Mouse (Mus musculus) ovary, adult 18-20 months (tissue): Measurements from ENCODE around the gene Asic4.

Experiments used
- DNase-seq: peaks from one replicate; pipeline ENCODE4 v3.0.0; 2022; ENCODE audit warnings: low spot score, mixed read lengths

The Asic4 gene

DNA sequence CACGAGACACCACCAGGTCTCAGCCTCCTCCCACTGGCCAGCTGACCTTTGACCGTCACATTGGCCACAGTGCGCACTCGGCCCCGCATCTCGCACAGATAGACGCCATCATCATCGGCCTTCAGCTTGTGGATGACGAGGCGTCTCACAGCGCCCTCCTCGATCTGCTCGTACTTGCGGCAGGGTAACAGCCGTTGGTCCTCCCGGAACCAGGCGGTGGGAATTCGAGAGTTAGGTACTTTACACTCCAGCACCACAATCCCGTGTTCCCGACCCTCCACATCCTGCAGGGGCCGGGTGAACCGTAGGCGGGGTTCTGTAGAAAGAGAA, 53.4 kb downstream of the Asic4 start:
- DNase-seq, result no peak

DNA sequence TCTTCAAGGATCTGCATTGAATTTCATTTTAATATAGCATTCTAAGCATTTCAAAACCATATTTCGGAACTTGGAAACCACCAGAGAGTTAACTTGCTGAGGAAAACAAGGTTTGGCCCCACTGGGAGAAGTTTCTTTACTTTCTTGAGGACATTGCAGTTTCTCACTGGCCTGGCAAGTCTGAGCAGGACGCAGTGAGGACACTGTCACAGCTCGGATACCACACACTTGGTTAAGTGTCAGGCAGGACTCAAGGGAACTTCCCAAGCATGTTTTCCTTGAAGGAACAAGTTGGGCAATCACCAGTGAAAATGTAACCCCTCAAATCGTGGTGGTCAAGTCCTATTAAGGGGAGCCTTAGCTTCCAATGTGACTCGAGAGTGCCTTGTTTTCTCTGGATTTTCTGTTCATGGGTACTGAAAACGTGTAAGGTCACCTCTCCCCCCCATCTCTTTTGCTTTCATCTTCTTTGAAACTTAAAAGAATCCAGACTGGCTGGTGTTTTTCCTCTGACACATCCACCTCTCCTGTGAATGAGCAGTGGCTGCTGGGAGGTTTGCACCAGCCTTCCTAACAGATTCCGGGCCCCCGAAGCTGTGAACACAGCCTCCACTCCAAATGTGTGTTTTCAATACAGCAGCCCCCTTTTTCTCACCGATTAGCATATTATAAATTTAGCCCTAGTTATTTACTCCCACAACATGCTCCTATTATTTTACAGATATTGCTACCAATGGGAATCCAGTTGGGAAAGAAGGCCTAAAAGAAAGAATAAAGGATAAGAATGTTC, 54.2 kb downstream of the Asic4 start:
- no peak for DNase-seq

DNA sequence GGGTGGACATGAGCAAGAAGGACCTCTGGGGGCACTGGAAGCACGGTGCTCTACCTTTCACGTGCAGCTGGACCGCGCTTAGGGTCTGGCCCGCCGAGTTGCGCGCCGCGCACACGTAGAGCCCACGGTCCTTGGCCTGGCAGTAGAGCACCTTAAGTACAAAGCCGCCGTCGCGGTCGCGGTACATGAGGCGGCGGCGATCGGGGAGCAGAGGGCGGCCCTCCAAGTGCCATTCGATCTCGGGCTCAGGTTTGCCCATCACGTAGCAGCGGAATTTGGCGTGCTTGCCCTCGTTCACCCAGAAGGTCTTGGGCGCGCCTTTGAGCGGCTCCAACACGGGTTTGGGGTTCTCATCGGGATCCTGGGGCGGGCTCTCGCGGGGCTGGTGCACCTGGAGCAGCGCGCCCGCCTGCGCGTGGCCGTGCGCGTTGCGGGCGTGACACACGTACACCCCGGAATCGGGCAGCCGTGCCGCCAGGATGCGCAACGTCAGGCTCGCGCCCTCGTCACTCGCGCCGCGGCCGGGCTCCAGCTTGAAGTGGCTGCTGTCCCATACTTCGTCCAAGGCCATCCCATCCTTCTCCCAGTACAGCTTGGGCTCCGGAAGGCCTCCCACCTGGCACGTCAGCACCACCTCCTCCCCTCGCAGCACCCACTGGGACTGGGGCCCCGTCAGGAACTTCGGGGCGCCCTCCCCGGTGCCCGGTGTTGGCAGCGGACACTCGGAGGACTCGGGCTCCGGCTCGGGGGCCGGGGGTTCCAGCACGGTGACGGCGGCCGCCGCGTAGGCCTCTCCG, 55.1 kb downstream of the Asic4 start:
- peak; percentile 60 for DNase-seq

DNA sequence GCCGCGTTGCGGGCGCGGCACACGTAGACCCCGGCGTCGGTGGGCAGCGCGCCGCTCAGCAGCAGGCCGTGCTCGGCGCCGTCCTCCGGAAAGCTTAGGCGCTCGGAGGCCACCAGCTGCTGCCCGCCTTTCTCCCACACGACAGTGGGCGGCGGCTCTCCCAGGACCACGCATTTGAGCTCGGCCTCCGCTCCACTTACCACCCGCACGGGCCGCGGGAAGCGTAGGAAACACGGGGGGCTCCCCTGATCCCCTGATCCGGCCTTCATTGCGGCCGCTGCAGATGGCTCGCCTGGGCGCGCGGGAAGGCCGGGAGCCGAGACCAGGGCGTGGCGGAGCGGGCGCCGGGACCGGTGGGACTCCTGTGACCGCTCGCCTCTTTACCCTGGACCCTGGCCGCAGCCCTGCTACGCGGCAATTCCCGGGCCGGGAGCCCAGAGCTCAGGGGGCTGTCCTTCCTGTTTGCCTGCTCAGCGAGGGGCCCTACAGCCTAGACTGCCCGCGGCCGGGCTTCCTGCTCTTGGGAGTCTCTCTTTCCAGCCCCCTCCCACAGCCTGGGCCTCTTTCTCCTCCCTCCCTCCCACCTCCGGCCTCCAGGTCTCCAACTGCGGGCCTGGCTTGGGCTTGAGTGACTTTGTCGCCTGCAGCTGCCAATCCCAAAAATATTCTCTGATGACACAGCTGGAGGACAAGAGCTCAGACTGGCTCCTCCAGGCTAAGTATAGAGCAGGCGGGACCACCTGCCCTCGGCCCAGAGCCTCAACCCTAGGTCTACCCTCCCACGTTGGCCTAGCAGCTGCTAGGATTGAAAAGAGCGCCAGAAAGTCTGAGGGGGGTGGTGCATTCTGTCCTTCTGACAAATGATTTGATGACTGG, 56.0 kb downstream of the Asic4 start, which contains the start of gene Obsl1:
Gene Obsl1, minus strand, starts transcription at position 497 of the 876 bp plus-strand sequence.
- peak; percentile 78 for DNase-seq

DNA sequence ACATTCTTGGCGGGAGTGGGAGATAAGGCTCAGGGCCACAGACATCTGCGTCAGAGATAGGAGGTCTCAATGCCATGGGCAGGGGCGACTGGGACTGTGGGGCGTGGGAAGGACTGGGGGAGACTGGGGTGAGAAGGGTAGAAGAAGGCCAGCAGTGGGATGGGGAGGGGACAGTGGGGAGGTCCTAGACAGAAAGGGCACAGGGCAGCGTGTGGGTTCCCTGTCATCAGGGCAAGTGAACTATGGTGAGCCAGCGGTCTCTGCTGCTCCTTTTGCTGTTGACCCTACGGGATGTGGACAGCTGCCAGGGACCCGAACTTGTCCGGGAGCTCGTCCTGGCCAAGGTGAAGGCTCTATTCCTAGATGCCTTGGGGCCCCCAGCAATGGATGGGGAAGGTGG, 56.8 kb downstream of the Asic4 start, which contains the start of gene Inha:
Gene Inha, plus strand, starts transcription at position 72 of the 400 bp plus-strand sequence.
- DNase-seq, result peak; percentile 90

DNA sequence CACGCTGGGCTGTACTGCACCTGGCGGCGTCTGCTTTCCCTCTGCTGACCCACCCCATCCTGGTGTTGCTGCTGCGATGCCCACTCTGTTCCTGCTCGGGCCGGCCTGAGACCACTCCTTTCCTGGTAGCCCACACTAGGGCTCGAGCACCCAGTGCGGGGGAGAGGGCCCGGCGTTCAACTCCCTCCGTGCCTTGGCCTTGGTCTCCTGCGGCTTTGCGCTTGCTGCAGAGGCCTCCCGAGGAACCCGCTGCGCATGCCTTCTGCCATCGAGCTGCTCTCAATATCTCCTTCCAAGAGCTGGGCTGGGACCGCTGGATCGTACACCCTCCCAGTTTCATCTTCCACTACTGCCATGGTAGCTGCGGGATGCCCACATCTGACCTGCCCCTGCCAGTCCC, 59.4 kb downstream of the Asic4 start:
- DNase-seq, result peak; percentile 67

DNA sequence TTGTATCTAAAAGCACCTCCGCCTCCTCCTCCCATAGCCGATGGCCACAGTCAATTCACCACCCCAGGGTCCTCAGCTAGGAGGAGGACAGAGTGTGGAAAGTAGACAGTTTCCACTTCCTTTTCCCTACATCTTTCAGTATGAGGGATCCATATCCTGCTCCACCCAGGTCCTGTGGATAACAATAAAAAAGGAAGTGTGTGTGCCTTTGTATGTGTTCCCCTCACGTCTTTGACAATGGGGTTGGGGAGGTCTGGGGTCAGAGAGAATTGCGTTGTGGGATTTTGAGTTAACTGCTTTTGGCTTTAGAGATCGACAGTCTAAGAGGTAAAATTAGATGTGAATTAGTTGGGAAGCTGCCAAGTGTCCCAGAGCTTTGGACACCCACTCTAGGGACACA, 59.9 kb downstream of the Asic4 start:
- no peak for DNase-seq

DNA sequence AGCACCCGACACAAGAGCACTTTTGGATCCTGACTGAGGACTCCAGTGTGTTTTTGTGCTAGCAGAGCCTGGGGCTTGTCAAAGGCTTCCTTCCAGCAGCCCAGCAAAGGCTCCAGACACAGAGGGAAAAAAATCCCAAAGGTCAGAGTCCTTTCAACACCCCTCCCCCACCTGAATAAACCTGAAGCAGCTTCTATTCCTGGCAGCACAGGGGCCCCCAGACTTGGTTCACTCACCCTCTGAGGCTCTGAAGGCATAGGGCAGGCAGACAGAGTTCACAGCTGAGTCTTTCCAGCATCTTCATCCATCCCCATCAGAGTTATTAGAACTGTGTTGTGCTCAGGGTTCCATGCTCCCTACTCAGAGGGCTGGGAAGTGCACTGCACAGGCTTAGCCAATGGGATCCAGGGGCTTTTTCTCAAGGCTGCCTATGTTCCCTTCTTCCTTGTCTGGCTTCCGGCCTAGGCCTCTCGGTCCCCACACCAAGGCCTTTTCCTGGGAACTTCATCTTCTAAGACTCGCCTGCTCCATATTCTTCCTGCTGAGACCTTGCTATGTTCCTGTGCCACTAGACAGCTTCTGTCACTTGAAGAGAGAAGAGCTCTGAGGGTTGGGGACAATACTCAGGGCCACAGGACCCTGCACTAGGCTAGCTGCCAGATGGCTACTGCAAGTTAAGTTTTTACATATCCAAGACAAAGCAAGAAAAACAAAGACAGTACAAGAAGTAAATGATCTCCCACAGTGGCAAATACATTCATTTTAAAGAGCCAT, 61.4 kb downstream of the Asic4 start:
- DNase-seq, result no peak

DNA sequence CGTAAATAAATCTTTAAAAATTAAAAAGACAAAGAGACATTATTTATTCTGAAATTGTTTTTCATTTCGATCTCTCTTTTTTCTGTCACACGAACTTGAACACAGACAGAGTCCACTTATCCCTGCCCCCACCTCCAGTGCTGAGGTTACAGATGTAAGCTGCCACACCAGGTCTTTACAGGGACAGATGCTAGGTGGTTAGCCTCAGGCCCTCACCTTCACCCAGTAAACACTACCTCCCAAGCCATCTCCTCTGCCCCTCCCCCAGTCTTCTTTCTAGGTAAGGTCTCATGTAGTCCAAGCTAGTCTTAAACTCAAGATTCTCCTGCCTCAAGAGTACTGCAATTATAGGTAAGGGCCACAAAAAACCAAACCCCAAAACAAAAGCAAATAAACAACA, 62.3 kb downstream of the Asic4 start:
- no peak for DNase-seq

DNA sequence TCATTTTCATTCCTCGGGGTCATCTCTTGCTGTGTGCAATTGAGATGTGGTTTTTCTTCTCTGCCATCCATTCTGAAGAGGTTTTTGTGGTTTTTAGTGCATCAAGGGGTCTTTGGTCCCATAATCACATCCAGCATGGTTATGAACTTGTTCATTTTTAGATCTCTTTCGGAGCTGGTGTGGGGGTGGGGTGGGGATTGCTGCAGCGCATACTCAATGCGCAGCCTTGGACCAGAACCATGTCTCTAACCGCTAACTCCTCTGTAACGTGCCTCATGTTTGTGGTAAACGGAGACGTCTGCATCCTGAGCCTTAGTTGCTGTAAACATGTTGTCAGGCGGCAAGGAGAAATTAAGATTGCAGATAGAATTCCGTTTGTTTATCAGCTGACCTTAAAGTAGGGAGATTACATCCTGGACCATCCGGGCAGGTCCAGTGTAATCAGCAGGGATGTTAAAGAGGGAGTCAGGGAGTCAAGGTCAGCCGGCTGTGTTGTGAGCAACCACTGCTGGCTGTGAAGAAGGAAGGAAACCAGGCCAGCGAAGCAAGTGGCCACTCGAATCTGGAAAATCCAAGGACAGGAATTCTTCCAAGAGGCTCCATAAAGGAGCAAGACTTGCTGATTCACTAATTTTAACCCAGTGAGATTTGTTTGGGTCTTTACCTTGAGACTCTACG, 66.6 kb downstream of the Asic4 start:
- peak; percentile 87 for DNase-seq

DNA sequence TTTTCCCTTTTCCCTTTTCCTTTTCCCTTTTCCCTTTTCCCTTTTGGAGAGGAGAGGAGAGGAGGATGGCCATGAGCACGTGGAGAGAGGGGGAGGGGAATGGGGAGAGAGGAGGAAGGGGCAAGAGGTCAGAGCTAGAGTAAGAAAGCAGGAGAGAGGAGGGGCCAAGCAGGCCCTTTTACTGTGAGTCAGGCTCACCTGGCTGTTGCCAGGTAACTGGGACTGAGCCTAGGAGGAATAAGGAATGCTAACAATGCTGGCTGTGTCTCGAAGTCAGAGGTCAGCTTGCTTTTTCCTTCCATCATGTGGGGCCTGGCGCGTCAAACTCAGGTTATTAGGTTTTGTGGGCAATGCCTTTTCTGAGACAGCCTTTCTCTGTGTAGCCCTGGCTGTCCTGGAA, 67.7 kb downstream of the Asic4 start:
- no peak for DNase-seq

DNA sequence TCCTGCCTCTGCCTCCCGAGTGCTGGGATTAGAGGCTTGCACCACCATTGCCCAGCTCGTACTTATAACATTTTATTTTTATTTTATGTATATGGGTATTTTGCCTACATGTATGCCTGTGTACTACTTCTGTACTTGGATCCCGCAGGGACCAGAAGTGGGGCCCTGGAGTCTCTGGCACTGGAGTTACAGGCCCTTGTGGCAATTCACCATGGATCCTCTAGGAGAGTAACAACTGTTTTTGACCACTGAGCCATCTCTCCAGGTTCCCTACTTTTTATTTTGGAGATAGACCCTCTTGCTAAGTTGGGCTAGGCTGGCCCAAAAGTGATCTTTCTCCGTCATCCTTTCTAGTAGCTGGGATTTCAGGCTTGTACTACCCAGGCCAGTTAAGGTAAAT, 68.2 kb downstream of the Asic4 start:
- no peak for DNase-seq

DNA sequence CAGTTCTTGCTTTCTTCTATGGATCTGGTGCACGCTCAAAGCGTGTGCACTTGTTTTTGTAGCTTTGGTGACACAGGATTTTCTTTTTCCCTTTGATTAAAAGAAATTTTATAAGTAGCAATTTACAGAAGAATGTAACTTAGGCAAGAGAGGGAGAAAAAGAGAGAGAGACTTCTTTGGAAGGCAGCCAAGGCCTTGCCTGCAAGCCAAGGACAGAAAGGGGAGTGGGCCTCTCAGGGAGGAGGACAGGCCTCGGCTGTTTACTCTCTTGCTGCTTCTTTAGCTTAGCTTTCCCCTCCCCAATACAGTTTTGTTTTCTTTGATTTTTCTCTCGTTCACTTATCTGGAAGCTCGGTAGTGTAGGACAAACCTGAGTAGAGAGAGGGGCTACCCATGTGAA, 69.3 kb downstream of the Asic4 start:
- DNase-seq, result peak; percentile 76

DNA sequence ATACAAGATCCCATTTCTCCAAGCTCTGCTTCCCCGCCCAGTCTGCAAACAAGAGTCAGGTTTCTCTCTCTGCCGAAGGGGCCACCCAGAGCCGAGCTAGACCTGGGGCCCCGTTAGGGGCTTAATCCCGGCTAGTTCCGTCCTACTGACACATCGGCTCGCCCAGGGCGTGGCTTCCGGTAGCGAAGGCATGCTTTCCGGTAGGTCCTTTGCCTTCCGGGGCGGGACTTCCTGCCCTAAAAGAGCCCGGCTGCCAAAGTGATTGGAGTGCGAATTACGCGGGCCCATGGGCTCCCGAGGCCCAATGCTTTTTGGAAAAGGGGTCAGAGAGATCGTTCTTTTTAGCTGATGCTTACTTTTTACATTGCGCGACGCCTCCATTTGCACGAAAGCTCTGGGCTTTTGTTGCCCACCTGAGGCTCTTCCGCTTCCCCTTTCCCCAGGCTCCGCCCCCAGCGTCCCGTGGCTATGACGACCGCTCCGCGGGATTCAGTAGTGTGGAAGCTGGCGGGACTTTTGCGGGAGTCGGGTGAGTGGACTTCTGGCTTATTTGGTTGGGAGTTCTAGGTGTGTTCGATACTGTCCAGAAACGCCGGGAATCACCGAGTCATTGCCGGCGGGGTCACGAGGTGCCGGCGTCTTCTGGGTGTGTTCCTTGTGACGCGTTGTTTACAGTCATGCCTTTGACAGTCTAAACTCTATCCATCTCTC, 71.2 kb downstream of the Asic4 start, which contains the start of gene Stk11ip:
Gene Stk11ip, plus strand, starts transcription at position 209 of the 711 bp plus-strand sequence.
- DNase-seq, result peak; percentile 85
